Mouse (Mus musculus) forebrain, embryonic 12.5 days (tissue): ENCODE results near the gene Mecp2. TPM values are rescaled to one million over a fixed set of nuclear protein-coding genes. Genes with fewer than 3 reads are reported as not detected.

Experiments
- ATAC-seq: fragments of 200-750 bp; cut with Nextera tagmentation; 2 replicates; pipeline ENCODE4 v1.8.0; 2017; ENCODE audit warnings: moderate TSS enrichment; ENCODE audit not compliant: low FRiP score
- H3K27ac ChIP-seq: fragments of 300-500 bp; sonication (generic); 2 replicates; pipeline ENCODE4 v1.5.1; 2016; ENCODE audit warnings: mild to moderate bottlenecking
- H3K27me3 ChIP-seq: fragments of 300-500 bp; sonication (generic); 2 replicates; pipeline ENCODE4 v1.6.1; 2016; ENCODE audit warnings: mild to moderate bottlenecking
- H3K36me3 ChIP-seq: fragments of 300-500 bp; sonication (generic); replicated peaks from 2 replicates; pipeline ENCODE4 v1.6.1; 2016; ENCODE audit warnings: mild to moderate bottlenecking
- H3K4me1 ChIP-seq: fragments of 300-500 bp; sonication (generic); 2 replicates; pipeline ENCODE4 v1.6.1; 2016
- H3K4me2 ChIP-seq: fragments of 300-500 bp; sonication (generic); 2 replicates; pipeline ENCODE4 v1.6.1; 2016; ENCODE audit warnings: mild to moderate bottlenecking, moderate library complexity
- H3K4me3 ChIP-seq: fragments of 300-500 bp; sonication (generic); replicated peaks from 2 replicates; pipeline ENCODE4 v1.5.1; 2016; ENCODE audit warnings: mild to moderate bottlenecking
- H3K9ac ChIP-seq: fragments of 300-500 bp; sonication (generic); 2 replicates; pipeline ENCODE4 v1.6.1; 2016; ENCODE audit warnings: mild to moderate bottlenecking
- H3K9me3 ChIP-seq: fragments of 300-500 bp; sonication (generic); 2 replicates; pipeline ENCODE4 v1.6.1; 2016
- WGBS: fragments of 180-500 bp; shearing (Covaris S2); methylation state at CpG from one replicate; pipeline ENCODE4 v1.1.7; 2016; 5-methylcytosine and 5-hydroxymethylcytosine counted together
- polyA plus RNA-seq: library from polyadenylated mRNA; unstranded; fragments of >200 nt; fragmentation: Nextera tagmentation; extraction: Ambion mirVana; gene quantifications from 2 replicates; pipeline ENCODE4 v1.2.1, GENCODE M21; 2016

The Mecp2 gene
- polyA plus RNA-seq, 1 experiment from 2014 or later, result 19.2 TPM

DNA sequence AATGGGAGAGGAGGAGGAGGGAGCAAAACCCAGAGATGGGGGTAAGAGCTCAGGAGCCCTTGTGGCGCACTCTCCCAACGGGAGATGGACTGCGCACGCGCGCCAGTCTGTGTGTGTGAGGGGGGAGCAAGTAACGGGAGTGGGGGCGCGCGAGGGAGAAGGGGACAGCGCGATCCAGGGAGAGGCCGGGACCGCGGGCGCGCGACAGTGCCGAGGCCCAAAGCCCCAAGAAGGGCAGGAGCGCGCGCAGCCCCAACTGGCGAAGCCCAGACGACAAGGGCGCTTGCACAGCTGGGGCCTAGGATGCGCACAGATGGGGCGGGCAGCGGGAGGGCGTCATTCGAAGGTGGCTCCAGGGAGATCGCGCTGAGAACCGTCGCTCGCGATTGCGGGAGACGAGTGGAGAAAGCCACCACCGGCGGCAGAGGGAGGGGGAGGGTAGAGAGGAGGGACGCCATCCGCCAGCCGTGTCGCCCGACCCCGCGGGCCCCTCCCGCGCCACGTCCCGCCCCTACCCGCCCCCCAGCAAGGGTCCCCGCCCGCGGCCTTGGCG, 50.1 kb downstream of the Mecp2 start:
- 27% methylated on average over 33 of the region's 56 CpGs for WGBS
- Histone ChIP-seq H3K27me3 (no peaks in the 10 kb centered on the region), H3K27ac (peak overlapping the region; percentile 96), H3K4me2 (peak overlapping the region; percentile 60), H3K36me3 (no peaks in the 10 kb centered on the region), H3K9me3 (no peaks in the 10 kb centered on the region), H3K4me3 (peak overlapping the region; percentile 61), H3K4me1 (peaks cover 6% of the 10 kb centered on the region), H3K9ac (peak overlapping the region; percentile 75)
- ATAC-seq, result peak; percentile 84

DNA sequence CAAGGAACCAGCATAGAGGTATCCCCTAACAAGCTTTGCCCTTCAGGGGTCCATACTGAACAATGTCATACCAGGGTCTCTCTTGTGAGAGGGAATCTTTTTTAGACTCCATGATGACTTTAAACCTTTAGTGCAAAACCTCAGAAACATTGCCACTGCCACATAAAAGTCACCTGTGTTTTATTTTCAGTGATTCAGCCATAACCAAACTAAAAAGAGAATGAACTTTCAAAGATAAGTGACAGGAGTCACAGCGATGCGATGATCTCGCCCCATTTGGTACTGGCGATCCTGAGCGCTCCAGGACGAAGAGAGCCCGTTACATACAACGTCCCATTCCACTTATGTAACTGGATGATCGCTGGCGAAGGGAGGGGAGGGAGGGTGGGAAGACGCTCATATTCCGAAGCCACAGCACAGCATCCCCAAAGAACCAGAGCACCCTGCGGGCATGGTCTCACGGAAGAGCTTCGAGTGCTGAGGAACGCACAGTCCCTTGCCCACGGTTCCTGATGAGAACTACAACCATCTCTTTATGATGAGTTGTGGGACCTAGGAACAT, 50.8 kb downstream of the Mecp2 start:
- no peak for ATAC-seq

DNA sequence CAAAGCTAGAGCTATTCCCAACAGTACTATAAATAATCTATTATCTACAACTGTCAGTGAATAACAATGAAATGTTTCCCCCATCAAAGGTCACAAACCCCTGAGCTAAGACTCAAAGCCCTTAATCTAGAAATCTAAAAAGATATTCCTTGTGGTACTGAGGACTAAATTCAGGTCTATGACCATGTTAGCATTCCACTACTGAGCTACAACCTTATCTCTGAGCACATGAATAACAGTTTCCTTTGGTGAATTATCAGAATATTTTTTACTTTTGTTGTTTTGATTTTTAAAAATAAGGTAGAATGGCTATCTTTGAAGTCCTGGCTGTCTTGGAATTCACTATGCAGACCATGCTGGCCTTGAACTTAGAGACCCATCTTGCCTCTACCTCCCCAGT, 64.4 kb downstream of the Mecp2 start:
- Histone ChIP-seq H3K36me3 (no peaks in the 10 kb centered on the region), H3K9me3 (no peaks in the 10 kb centered on the region), H3K27me3 (no peaks in the 10 kb centered on the region), H3K27ac (no peak overlapping the region), H3K9ac (no peak overlapping the region), H3K4me1 (no peaks in the 10 kb centered on the region), H3K4me3 (no peak overlapping the region), H3K4me2 (no peak overlapping the region)
- no peak for ATAC-seq

More for the DNA sequence above, 50.8 kb downstream of the Mecp2 start:
- Histone ChIP-seq H3K4me1 (peaks cover 6% of the 10 kb centered on the region), H3K9me3 (no peaks in the 10 kb centered on the region), H3K9ac (peak overlapping the region; percentile 75), H3K4me2 (peak overlapping the region; percentile 60), H3K36me3 (no peaks in the 10 kb centered on the region), H3K27me3 (no peaks in the 10 kb centered on the region), H3K27ac (peak overlapping the region; percentile 96; the same call in 1 of the 2 replicates), H3K4me3 (peak overlapping the region; percentile 61)
- 20% methylated on average over 17 of the region's 17 CpGs for WGBS

DNA sequence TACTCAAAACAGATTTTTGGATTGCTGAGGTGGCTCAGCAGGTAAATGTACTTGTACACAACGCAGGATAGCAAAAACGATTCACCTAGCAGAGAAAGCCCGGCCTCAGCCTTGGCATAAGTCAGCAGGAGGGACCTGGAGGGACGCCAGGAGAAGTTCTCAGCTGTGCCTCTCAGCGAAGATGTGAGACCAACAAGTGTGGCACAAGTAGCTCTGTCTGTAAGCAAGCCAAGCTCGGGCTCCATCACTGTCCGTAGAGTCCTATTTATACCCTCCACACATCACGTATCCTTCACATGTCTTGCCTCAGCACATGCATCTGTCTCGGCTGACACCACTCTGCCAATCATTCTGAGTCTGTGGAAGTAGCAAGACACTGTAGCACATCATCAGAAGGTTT, 67.3 kb downstream of the Mecp2 start:
- Histone ChIP-seq H3K4me3 (no peak overlapping the region), H3K9ac (no peak overlapping the region), H3K36me3 (no peaks in the 10 kb centered on the region), H3K4me2 (no peak overlapping the region), H3K9me3 (no peaks in the 10 kb centered on the region), H3K27me3 (no peaks in the 10 kb centered on the region), H3K27ac (no peak overlapping the region), H3K4me1 (no peaks in the 10 kb centered on the region)
- no peak for ATAC-seq
- WGBS, result 84% methylated on average over 9 of the region's 9 CpGs

DNA sequence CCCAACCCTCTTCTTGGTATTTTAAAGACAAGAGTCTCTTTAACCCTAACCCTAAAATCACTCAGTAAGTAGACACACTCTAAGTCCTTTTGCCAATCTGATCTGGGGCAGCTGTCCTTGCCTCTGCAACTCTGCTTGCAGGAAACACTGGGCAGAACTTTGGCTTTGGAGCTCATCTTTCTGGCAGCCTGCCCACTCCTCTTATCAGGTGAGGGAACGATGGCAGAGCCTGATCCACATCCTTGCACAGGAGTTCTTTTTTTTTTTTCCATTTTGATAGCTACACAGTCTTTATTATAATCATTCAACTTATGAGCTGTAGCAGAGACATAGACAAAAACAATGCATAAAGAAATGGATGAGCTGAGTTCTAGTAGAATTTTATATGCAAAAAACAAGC, 90.1 kb downstream of the Mecp2 start:
- Histone ChIP-seq H3K9me3 (no peaks in the 10 kb centered on the region), H3K9ac (no peak overlapping the region), H3K36me3 (no peaks in the 10 kb centered on the region), H3K27me3 (no peaks in the 10 kb centered on the region), H3K27ac (no peak overlapping the region), H3K4me3 (no peak overlapping the region), H3K4me1 (no peaks in the 10 kb centered on the region), H3K4me2 (no peak overlapping the region)
- no peak for ATAC-seq
- WGBS, result 64% methylated on average over 1 of the region's 1 CpGs

DNA sequence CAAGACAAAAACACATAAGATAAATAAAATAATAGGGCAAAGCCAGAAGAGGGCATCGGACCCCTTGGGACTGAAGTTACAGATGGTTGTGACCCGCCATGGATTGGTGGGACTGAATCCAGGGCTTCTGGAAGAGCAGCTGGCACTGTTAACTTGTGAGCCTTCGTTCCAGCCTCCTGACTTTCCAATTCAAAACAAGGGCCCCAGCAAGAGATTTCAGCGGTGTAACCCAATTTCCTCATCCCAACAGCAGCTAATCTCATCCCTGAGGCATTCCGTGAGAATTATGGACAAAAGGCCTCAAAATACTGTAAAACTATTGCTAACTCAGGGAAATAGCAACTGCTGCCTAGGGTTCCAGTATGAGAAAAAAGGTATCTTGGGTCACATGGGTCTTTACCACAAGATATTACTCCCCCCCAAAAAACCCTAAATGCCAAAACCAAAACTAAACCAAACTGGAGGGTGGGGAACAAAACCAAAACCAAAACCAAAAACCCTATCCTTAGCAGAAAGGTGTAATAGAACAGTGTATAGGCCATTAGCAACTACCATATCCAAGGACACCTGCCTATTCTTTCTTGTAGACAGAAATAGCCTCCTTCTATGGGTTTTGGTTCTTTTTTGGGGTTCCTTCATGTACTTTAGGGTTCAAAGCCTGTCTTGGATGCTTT, 97.3 kb downstream of the Mecp2 start:
- H3K9ac ChIP-seq, result no peak overlapping the region
- H3K9me3 ChIP-seq, result no peaks in the 10 kb centered on the region
- no peaks in the 10 kb centered on the region for H3K4me1 ChIP-seq
- no peak overlapping the region for H3K4me2 ChIP-seq
- no peaks in the 10 kb centered on the region for H3K27me3 ChIP-seq
- peaks cover 32% of the 10 kb centered on the region for H3K36me3 ChIP-seq
- no peak overlapping the region for H3K27ac ChIP-seq
- 84% methylated on average over 5 of the region's 5 CpGs for WGBS
- no peak for ATAC-seq
- H3K4me3 ChIP-seq, result no peak overlapping the region

DNA sequence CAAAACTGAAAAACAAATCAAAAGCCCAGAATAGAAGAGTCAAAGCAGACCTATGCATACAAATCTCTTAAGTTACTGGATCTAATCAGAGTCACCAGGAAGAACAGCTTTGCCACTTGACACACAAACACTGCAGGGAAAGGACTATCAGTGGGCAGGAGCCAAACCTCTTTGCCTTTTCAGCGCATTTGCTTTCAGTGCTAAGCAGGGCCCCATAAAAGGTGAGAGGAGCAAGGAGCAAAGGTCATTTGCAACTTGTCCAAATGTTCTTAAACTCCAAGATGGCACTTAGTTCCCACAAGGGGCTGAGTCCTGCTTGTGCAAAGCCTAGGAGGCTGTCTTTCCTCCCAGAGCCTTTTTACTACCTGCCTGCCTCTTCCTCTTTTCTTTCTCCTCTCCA, 105.2 kb downstream of the Mecp2 start:
- 63% methylated on average over 1 of the region's 1 CpGs for WGBS
- no peak for ATAC-seq
- no peak overlapping the region for H3K27ac ChIP-seq
- no peaks in the 10 kb centered on the region for H3K9me3 ChIP-seq
- no peak overlapping the region for H3K4me2 ChIP-seq
- no peaks in the 10 kb centered on the region for H3K4me1 ChIP-seq
- H3K9ac ChIP-seq, result no peak overlapping the region
- H3K27me3 ChIP-seq, result no peaks in the 10 kb centered on the region
- peaks cover 11% of the 10 kb centered on the region for H3K36me3 ChIP-seq
- no peak overlapping the region for H3K4me3 ChIP-seq

DNA sequence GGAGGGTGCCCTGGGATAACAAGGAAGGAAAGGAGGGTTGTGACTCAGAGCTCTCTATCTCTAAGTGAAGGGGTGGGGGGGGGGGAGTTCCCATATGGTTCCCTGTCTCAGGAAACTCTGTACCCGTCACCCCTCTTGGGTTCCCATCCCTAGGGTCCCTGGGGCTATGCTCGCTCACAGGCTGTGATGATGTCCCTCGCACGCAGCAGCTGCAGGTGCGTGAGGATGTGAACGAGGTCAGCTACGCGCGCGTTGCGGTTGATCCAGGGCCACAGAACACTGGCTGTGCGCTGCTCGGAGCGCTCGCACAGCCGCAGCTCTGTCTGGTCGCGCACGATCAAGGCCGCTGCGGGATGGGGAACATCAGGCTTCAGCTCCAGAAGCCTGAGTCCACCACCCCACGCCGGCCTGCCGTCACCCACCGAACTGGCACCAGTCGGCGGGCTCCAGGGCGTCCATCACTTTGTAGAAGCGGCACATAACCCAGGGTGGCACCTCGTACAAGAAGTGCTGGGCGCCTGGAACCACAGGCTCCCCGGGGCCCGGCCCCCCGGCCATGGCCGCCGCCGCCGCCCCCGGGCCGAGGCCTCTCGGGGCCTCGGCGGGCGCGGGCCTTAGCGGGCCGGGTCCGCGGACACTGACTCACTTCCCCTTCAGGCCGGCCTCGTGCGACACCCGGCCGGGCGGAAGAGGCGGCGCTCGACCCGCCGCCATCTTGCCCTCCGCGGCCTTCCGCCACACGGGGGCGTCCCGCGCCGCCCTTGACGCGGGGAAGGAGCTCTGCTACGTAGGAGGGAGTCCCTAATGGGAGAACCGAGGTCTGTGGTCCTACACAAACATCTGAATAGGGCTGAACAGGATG, 111.7 kb downstream of the Mecp2 start, which contains the start of gene Irak1:
Gene Irak1, minus strand, starts transcription at position 731 of the 862 bp plus-strand sequence.
- Histone ChIP-seq H3K9ac (peak within 1 kb of the TSS; percentile 81), H3K36me3 (peaks cover 2% of the 10 kb centered on the region; the same call in 1 of the 2 replicates), H3K4me3 (peak within 1 kb of the TSS; percentile 56), H3K27ac (peak within 1 kb of the TSS; percentile 78), H3K4me2 (peak within 1 kb of the TSS; percentile 64), H3K27me3 (no peaks in the 10 kb centered on the region), H3K4me1 (no peaks in the 10 kb centered on the region), H3K9me3 (no peaks in the 10 kb centered on the region)
- WGBS, result 21% methylated on average over 50 of the region's 72 CpGs
- peak; percentile 90 for ATAC-seq

DNA sequence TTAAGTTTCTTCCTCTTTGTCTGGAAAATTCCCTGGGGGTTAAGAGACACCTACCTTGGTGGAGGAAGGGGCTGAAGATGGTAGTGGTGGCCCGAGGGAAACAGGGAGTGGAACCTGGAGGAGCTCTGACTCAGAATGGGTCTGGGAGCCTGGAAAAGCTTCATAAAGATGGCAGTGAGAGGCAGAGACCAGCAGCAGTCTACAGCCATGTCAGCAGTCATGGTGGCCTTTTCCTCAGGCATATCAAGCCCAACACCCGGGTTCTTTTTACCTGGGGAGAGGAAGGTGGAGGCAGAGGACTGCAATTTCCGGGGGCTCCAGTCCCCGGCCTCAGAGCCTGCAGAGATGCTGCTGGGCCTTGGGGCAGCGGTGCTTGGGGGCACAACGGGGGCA, 112.4 kb downstream of the Mecp2 start:
- H3K4me3 ChIP-seq, result peak overlapping the region; percentile 56
- WGBS, result 40% methylated on average over 6 of the region's 6 CpGs
- H3K4me2 ChIP-seq, result peak overlapping the region; percentile 64
- H3K4me1 ChIP-seq, result no peaks in the 10 kb centered on the region
- H3K36me3 ChIP-seq, result peaks cover 5% of the 10 kb centered on the region
- no peak overlapping the region; the same call in 1 of the 2 replicates for H3K27ac ChIP-seq
- no peaks in the 10 kb centered on the region for H3K27me3 ChIP-seq
- H3K9ac ChIP-seq, result peak overlapping the region; percentile 81
- no peak for ATAC-seq
- no peaks in the 10 kb centered on the region for H3K9me3 ChIP-seq

DNA sequence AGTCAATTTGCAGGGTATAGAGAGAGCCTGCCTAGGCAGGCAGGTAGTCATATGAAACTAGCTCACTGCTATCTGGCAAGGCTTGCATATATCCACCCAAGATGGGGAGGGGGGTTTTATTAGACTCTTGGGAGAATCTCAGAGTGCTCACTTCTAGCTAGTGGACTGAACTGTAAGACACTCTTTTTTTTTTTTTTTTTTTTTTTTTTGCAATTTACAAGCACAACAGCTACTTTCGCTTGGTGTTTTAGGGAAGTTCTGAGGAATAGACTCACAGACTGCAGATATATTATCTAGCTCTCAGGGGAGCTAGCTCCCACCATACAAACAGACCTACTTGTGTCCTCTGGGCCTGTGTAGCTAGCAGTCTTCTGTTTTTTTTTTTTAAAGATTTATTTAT, 120.6 kb downstream of the Mecp2 start:
- H3K9me3 ChIP-seq, result no peaks in the 10 kb centered on the region
- WGBS, result 93% methylated on average over 1 of the region's 1 CpGs
- no peaks in the 10 kb centered on the region for H3K27me3 ChIP-seq
- H3K9ac ChIP-seq, result no peak overlapping the region
- ATAC-seq, result no peak
- H3K36me3 ChIP-seq, result peaks cover 12% of the 10 kb centered on the region
- no peaks in the 10 kb centered on the region for H3K4me1 ChIP-seq
- H3K4me2 ChIP-seq, result no peak overlapping the region
- H3K27ac ChIP-seq, result no peak overlapping the region
- no peak overlapping the region for H3K4me3 ChIP-seq

DNA sequence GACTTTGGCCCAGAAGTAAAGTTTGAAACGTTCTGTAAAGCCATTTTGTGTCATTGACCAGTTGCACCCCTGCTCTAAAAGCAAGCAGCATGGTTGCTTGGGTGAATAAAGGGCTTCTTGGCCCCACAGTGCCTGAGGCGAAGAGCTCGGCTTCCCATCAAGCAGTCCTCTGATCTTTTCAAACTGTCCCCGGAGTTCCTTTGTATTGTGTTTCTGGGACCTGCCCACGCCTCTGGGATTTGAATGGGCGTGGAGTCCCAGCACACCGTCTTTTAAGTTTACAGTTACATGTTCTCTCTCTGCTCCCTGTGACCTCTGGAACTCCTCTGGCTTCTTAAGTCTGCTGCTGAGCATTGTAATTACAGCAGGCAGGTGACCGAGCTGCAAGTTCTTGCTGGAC, 127.1 kb downstream of the Mecp2 start:
- no peaks in the 10 kb centered on the region for H3K36me3 ChIP-seq

DNA sequence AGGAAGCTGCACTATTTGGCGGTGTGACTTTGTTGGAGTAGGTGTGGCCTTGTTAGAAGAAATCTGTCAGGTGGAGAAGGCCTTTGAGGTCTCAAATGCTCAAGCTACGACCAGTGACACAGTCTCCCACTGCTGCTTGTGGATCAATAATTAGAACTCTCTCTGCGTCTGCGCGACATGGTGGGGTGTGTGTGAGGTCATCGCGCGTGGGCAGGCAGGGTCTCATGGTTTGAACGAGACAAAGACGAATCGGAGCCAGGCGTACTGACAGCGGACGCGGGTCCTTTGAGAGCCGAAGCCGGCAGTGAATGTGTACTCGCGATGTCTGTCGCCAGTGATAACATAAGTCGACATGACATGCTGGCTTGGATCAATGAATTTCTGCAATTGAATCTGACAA, 128.8 kb downstream of the Mecp2 start:
- no peak overlapping the region for H3K9ac ChIP-seq
- H3K4me2 ChIP-seq, result no peak overlapping the region
- no peak for ATAC-seq
- no peak overlapping the region for H3K4me3 ChIP-seq
- H3K36me3 ChIP-seq, result no peaks in the 10 kb centered on the region
- 88% methylated on average over 21 of the region's 21 CpGs for WGBS
- no peaks in the 10 kb centered on the region for H3K27me3 ChIP-seq
- H3K4me1 ChIP-seq, result peaks cover 4% of the 10 kb centered on the region; the same call in 1 of the 2 replicates
- no peak overlapping the region for H3K27ac ChIP-seq
- H3K9me3 ChIP-seq, result no peaks in the 10 kb centered on the region

More for the DNA sequence above, 127.1 kb downstream of the Mecp2 start:
- Histone ChIP-seq H3K9ac (no peak overlapping the region), H3K27me3 (no peaks in the 10 kb centered on the region), H3K9me3 (no peaks in the 10 kb centered on the region), H3K4me3 (no peak overlapping the region), H3K4me2 (no peak overlapping the region), H3K27ac (no peak overlapping the region), H3K4me1 (peaks cover 4% of the 10 kb centered on the region; the same call in 1 of the 2 replicates)
- no peak for ATAC-seq
- 27% methylated on average over 8 of the region's 8 CpGs for WGBS
